Mouse (Mus musculus): ENCODE results near the gene Atxn10. TPM values are rescaled to one million over a fixed set of nuclear protein-coding genes. Genes with fewer than 3 reads are reported as not detected.

The Atxn10 gene
- total RNA-seq, 4 experiments from 2014 or later = 131 to 142 (median 137) TPM

DNA sequence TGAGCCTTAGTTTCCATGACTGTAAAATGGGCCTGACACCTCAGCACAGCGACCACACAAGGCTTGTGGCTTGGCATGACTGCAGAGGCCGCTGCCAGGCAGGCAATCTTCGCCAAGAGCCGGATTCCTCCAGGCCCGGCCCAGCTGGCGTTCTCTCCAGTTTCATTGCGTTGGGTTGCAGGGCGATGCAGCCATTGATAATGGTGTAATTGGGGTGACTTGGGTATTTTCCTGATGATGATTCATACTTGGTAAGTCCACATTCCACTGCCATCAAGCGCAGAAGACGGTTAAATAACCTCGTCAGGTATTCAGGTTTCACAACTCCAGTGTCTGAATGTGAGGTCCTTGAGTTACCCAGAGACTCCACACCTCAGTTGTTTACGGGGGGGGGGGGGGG, 143.3 kb downstream of the Atxn10 start:
- DNase-seq = no peak

GRCm38 (mm10) chr15:85479919-85480318, 143.9 kb downstream of the Atxn10 start:
- DNase-seq = no peak

DNA sequence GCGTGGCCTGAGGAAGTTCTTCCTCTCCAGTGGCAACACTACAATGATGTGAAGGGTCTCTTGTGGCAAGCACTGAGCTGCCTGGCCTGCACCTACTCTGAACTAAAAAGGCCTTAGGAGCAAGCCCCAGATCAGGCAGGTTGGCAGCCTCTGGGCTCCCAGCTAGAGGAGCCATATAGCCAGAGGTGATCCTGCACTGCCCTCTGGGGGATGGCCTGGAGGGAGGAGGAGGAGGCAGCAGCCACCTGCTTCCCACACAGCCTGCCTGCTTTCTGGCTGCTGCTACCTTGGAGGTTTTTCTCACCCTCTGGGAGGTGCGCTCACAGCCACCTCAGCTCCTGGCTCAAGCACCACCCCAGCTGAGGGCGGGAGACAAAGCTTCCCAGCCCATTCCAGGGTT, 144.6 kb downstream of the Atxn10 start:
- DNase-seq = no peak

GRCm38 (mm10) chr15:85488900-85489299, 152.9 kb downstream of the Atxn10 start:
- no peak for DNase-seq

GRCm38 (mm10) chr15:85489751-85490150, 153.7 kb downstream of the Atxn10 start:
- DNase-seq = no peak

- DNase-seq = no peak
Measured at GRCm38 (mm10) chr15:85494163-85494621, 158.1 kb downstream of the Atxn10 start.

- no peak for DNase-seq
Measured at GRCm38 (mm10) chr15:85497548-85497947, 161.5 kb downstream of the Atxn10 start.

- no peak for DNase-seq
Measured at GRCm38 (mm10) chr15:85497981-85498475, 162.0 kb downstream of the Atxn10 start.

DNA sequence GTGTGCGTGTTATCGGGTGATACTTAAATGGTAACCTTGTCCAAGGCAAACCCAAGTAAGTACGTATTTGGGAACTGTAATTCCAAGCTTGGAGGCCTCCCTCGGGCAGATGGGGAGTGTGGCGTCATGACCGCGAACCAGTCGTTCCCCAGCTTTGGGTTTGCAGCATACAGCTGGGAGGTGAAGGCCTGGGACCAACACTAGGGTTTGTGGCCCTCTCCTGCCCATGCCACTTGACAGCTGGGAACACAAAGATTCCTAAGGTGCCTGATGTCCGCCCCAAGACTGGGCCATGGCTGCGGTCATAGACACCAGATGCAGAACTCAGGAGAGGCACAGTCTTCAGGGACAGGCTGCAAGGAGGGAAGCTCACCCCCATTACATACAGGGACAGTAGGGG, 164.2 kb downstream of the Atxn10 start:
- no peak for DNase-seq

DNA sequence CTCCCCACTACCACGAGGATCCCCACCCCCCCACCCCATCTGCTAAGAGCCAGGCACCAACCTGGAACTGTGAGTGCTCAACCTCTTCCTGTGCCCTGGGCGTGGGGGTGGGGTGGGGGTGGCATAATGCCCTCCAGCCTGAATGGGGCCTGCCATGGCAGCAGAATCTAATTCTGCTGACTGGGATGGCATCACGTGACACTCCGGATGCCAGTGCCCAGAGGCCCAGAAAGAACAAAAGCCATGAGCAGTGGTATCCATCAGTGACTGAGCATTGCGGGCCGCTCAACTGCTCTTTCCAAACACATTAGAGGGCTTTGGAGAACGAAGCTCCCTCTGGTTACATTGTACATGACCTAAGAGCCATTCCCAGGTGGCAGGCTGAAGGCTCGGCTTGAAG, 167.1 kb downstream of the Atxn10 start, which contains the start of gene 7530416G11Rik:
Gene 7530416G11Rik, minus strand, starts transcription at position 101 of the 400 bp plus-strand sequence.
- DNase-seq = no peak

GRCm38 (mm10) chr15:85505118-85505925, 169.3 kb downstream of the Atxn10 start:
- DNase-seq = no peak

DNA sequence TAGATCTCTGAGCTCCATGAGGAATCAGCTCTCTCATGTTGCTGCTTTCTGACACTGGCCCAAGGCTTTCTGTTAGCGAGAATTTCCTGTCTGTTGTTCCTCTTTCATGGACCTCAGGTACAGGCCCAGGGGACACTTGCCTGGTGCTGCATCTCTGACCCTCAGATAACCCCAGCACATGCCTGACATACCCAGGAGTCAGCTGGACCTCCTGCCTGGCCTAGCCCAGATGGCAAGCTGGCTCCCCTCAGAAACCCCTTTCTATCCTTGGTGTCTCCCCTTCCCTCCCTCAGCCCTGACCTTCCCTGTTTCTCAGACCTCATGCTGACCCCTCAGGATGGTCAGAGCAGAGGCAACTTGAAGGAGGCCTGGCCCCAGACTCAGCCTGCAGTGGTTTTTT, 170.6 kb downstream of the Atxn10 start:
- DNase-seq = no peak

DNA sequence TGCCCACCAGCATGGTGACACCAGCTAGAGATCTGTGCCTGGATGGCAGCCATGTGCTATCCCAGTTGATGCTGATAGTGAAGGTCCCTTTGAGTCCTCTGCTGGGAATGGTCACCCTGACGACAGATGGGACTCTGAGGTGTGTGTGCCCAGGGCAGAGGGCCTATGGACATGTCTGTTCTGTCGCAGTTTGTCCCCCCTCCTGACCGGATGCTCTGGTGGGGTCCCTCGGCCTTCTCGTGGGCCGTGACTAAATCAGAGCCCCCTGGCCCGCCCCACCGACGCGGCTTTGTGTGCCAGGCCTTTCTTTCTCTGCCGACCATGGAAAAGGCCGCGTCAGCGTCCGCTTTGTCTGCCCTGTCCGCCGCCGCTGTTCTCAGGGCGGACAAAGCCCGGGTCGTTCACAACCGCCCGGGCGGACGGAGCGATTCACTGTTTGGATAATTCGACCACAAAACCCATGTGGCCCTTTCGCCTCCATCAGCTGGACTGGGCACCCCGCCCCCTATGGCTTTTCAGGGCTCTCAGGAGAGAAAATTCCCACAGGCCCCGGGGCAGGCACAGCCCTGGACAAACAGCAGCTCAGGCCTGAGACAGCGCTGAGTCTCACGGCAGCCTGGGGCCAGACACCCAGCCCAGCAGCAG, 171.4 kb downstream of the Atxn10 start:
- DNase-seq = no peak

Other genes starting within 250 kb of the Atxn10 start
- not detected for gene Smc1b, start 204.3 kb upstream of the Atxn10 start, total RNA-seq (2022)
- under 1 TPM in 1 of 4 experiments, not detected in 3; 0.16 TPM for gene Ribc2, start 204.2 kb upstream of the Atxn10 start, total RNA-seq (2022)
- 10 to 100 TPM; 24.9 to 34.2 (median 29.2) TPM for gene Fbln1, start 130.3 kb upstream of the Atxn10 start, total RNA-seq (2022)
- not detected for gene 7530416G11Rik, start 167.0 kb downstream of the Atxn10 start, total RNA-seq (2022)
- gene Wnt7b, start 246.2 kb downstream of the Atxn10 start, total RNA-seq (2022) = 1 to 10 TPM in 2 of 4 experiments, under 1 TPM in 2; 0.65 to 1.1 (median 0.85) TPM

Measured in adrenal gland, adult 8-10 months (tissue).